Mouse (Mus musculus): ENCODE results near the gene Gne. TPM values are rescaled to one million over a fixed set of nuclear protein-coding genes. Genes with fewer than 3 reads are reported as not detected.

Gne gene
- polyA plus RNA-seq, 1 experiment: 31.0 TPM

- TF ChIP-seq GATA1 (IDR thresholded peaks at IDR 0.05; ENCODE audit: borderline replicate concordance, low read length) (no peak), FLI1 (IDR thresholded peaks at IDR 0.05; ENCODE audit: low read length) (no peak)
These were observed 71.3 kb downstream of the Gne start for GRCm38 (mm10) chr4:44012376-44013367.

GRCm38 (mm10) chr4:44011799-44012198 lies 72.2 kb downstream of the Gne start:
- H3K9me3 ChIP-seq: peaks cover 8% of the 10 kb centered on the region
- peaks cover 26% of the 10 kb centered on the region for H3K36me3 ChIP-seq (replicated peaks; ENCODE audit: low read length)
- no peaks in the 10 kb centered on the region for H3K27me3 ChIP-seq (replicated peaks)
- peak overlapping the region; percentile 97 for H3K4me3 ChIP-seq (replicated peaks)
- TF ChIP-seq GATA1 (IDR thresholded peaks at IDR 0.05; ENCODE audit: borderline replicate concordance, low read length) (no peak), FLI1 (IDR thresholded peaks at IDR 0.05; ENCODE audit: low read length) (no peak)
- peaks cover 47% of the 10 kb centered on the region for H3K4me1 ChIP-seq

More at GRCm38 (mm10) chr4:44012376-44013367, 71.3 kb downstream of the Gne start:
- Histone ChIP-seq H3K4me1 (peaks cover 53% of the 10 kb centered on the region), H3K36me3 (replicated peaks; ENCODE audit: low read length) (peaks cover 27% of the 10 kb centered on the region), H3K9me3 (no peaks in the 10 kb centered on the region), H3K27me3 (replicated peaks) (no peaks in the 10 kb centered on the region), H3K4me3 (replicated peaks) (peak overlapping the region; percentile 97)

DNA sequence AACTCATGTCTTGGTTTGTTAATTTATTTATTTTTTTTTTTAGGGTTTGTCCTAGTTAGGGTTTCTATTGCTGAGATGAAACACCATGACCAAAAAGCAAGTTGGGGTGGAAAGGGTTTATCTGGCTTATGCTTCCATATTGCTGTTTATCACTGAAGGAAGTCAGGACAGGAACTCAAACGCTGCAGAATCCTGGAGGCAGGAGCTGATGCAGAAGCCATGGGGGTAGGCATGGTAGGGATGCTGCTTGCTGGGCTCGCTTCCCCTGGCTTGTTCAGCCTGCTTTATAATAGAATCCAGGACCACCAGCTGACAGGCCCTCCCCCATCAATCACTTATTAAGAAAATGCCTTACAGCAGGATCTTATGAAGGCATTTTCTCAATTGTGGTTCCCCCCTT lies 73.1 kb downstream of the Gne start:
- peak overlapping the region; percentile 75 for H3K4me3 ChIP-seq (replicated peaks)
- H3K9me3 ChIP-seq: peaks cover 9% of the 10 kb centered on the region

GRCm38 (mm10) chr4:44010176-44010575 lies 73.8 kb downstream of the Gne start:
- H3K27me3 ChIP-seq (replicated peaks): no peaks in the 10 kb centered on the region

More for the DNA sequence above, 73.1 kb downstream of the Gne start:
- H3K36me3 ChIP-seq (replicated peaks; ENCODE audit: low read length): peaks cover 17% of the 10 kb centered on the region
- H3K27me3 ChIP-seq (replicated peaks): no peaks in the 10 kb centered on the region
- peaks cover 38% of the 10 kb centered on the region for H3K4me1 ChIP-seq
- TF ChIP-seq GATA1 (IDR thresholded peaks at IDR 0.05; ENCODE audit: borderline replicate concordance, low read length) (no peak), FLI1 (IDR thresholded peaks at IDR 0.05; ENCODE audit: low read length) (no peak)

GRCm38 (mm10) chr4:44004623-44005409 lies 79.2 kb downstream of the Gne start:
- peaks cover 8% of the 10 kb centered on the region for H3K36me3 ChIP-seq (replicated peaks; ENCODE audit: low read length)
- TF ChIP-seq FLI1 (IDR thresholded peaks at IDR 0.05; ENCODE audit: low read length) (no peak), GATA1 (IDR thresholded peaks at IDR 0.05; ENCODE audit: borderline replicate concordance, low read length) (no peak)
- peaks cover 8% of the 10 kb centered on the region for H3K4me1 ChIP-seq
- H3K27me3 ChIP-seq (replicated peaks): no peaks in the 10 kb centered on the region
- H3K4me3 ChIP-seq (replicated peaks): no peak overlapping the region
- peaks cover 17% of the 10 kb centered on the region for H3K9me3 ChIP-seq

More at GRCm38 (mm10) chr4:44010176-44010575, 73.8 kb downstream of the Gne start:
- peaks cover 12% of the 10 kb centered on the region for H3K36me3 ChIP-seq (replicated peaks; ENCODE audit: low read length)
- peaks cover 14% of the 10 kb centered on the region for H3K9me3 ChIP-seq
- no peak overlapping the region for H3K4me3 ChIP-seq (replicated peaks)
- peaks cover 31% of the 10 kb centered on the region for H3K4me1 ChIP-seq
- TF ChIP-seq GATA1 (IDR thresholded peaks at IDR 0.05; ENCODE audit: borderline replicate concordance, low read length): no peak
- TF ChIP-seq FLI1 (IDR thresholded peaks at IDR 0.05; ENCODE audit: low read length): no peak

DNA sequence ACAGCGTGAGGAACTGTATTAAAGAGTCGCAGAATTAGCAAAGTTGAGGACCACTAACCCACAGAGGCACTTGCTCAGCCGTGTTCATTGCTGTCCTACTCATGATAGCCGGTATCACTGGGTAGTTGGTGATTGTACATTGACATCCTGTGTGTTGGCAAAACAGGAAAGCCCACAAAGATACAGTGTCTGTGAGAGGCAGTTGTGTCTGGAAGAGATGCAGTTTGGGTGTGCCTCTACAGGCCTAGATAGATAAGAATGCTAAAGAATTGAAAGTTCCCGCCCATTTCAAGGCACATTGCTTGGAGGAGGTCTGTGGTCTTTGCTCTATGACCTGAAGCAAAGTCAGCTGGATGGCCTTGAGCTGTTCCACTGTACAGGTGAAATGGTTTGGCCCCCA lies 79.9 kb downstream of the Gne start, which contains the start of gene Clta:
Gene Clta (plus strand): TSS at position 327 of the 400 bp plus-strand sequence.
- TF ChIP-seq FLI1 (IDR thresholded peaks at IDR 0.05; ENCODE audit: low read length) (no peak), GATA1 (IDR thresholded peaks at IDR 0.05; ENCODE audit: borderline replicate concordance, low read length) (no peak)
- H3K4me1 ChIP-seq: peaks cover 8% of the 10 kb centered on the region
- H3K4me3 ChIP-seq (replicated peaks): no peak within 1 kb of the TSS
- H3K36me3 ChIP-seq (replicated peaks; ENCODE audit: low read length): peaks cover 8% of the 10 kb centered on the region
- no peaks in the 10 kb centered on the region for H3K27me3 ChIP-seq (replicated peaks)
- peaks cover 17% of the 10 kb centered on the region for H3K9me3 ChIP-seq

DNA sequence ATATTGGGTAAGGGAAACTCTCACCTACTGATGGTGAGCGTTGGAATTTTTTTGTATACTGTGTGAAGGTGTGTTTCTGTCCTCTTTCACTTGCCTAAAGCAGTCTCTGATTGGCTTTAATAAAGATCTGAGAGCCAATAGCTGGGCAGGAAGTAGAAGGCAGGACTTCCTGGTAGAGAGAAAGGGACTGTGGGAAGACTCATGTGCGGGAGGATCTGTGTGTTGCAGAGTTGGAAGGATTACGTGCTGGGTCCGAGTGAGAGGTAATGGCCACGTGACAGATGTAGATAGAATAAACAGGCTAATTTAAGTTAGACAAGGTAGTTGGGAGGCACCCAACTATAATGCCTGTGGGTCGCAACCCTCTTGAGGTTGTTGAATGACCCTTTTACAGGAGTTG lies 80.4 kb downstream of the Gne start:
- TF ChIP-seq FLI1 (IDR thresholded peaks at IDR 0.05; ENCODE audit: low read length) (no peak), GATA1 (IDR thresholded peaks at IDR 0.05; ENCODE audit: borderline replicate concordance, low read length) (no peak)
- Histone ChIP-seq H3K4me3 (replicated peaks) (no peak overlapping the region), H3K36me3 (replicated peaks; ENCODE audit: low read length) (peaks cover 8% of the 10 kb centered on the region), H3K27me3 (replicated peaks) (no peaks in the 10 kb centered on the region), H3K4me1 (peaks cover 8% of the 10 kb centered on the region), H3K9me3 (peaks cover 20% of the 10 kb centered on the region)

GRCm38 (mm10) chr4:43994342-43994741 lies 89.6 kb downstream of the Gne start:
- TF ChIP-seq GATA1 (IDR thresholded peaks at IDR 0.05; ENCODE audit: borderline replicate concordance, low read length) (no peak), FLI1 (IDR thresholded peaks at IDR 0.05; ENCODE audit: low read length) (no peak)
- Histone ChIP-seq H3K36me3 (replicated peaks; ENCODE audit: low read length) (no peaks in the 10 kb centered on the region), H3K9me3 (peaks cover 13% of the 10 kb centered on the region), H3K27me3 (replicated peaks) (peaks cover 10% of the 10 kb centered on the region), H3K4me3 (replicated peaks) (no peak overlapping the region), H3K4me1 (peaks cover 7% of the 10 kb centered on the region; the same call in 1 of the 2 replicates)

DNA sequence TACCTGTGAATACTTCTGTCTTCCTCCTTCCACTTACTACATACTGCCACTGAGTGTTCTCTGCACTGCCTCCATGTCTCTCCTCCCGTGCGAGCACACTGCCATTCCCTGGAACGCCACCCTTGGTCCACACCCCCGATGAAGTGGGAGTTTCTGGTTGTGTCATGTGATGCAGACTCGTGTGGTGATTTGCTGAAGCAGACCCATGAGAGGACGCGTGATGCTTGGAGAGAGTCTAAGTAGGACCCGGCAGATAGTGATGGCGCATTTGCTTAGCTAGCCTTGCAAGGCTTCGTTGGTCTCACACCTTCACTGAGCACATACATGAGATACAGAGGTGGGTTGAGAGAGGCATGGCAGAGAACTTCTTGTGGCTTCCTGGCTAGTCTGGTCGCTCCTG lies 90.9 kb downstream of the Gne start:
- Histone ChIP-seq H3K36me3 (replicated peaks; ENCODE audit: low read length) (no peaks in the 10 kb centered on the region), H3K4me1 (peaks cover 7% of the 10 kb centered on the region), H3K4me3 (replicated peaks) (no peak overlapping the region), H3K9me3 (peaks cover 9% of the 10 kb centered on the region), H3K27me3 (replicated peaks) (peaks cover 10% of the 10 kb centered on the region)
- TF ChIP-seq GATA1 (IDR thresholded peaks at IDR 0.05; ENCODE audit: borderline replicate concordance, low read length): no peak
- TF ChIP-seq FLI1 (IDR thresholded peaks at IDR 0.05; ENCODE audit: low read length): no peak
